Mouse (Mus musculus) forebrain, embryonic 10.5 days (tissue): ENCODE results near the gene Olfr643. TPM values are rescaled to one million over a fixed set of nuclear protein-coding genes. Genes with fewer than 3 reads are reported as not detected.

Experiments
- DNase-seq: peaks from one replicate; pipeline ENCODE4 v3.0.0-alpha.2; 2017; ENCODE audit warnings: low spot score; ENCODE audit errors: extremely low spot score
- H3K27ac ChIP-seq: fragments of 300-500 bp; sonication (generic); 2 replicates; pipeline ENCODE4 v1.5.1; 2016; ENCODE audit warnings: mild to moderate bottlenecking
- H3K27me3 ChIP-seq: fragments of 300-500 bp; sonication (generic); 2 replicates; pipeline ENCODE4 v1.6.1; 2016; ENCODE audit warnings: mild to moderate bottlenecking; ENCODE audit not compliant: poor library complexity, severe bottlenecking
- H3K36me3 ChIP-seq: fragments of 300-500 bp; sonication (generic); replicated peaks from 2 replicates; pipeline ENCODE4 v1.6.1; 2016; ENCODE audit warnings: mild to moderate bottlenecking, moderate library complexity
- H3K4me1 ChIP-seq: fragments of 300-500 bp; sonication (generic); 2 replicates; pipeline ENCODE4 v1.6.1; 2016
- H3K4me3 ChIP-seq: fragments of 300-500 bp; sonication (generic); 2 replicates; pipeline ENCODE4 v1.5.1; 2016; ENCODE audit warnings: mild to moderate bottlenecking, moderate library complexity
- H3K9me3 ChIP-seq: fragments of 300-500 bp; sonication (generic); 2 replicates; pipeline ENCODE4 v1.6.1; 2016; ENCODE audit warnings: mild to moderate bottlenecking, moderate library complexity
- WGBS: fragments of 180-500 bp; shearing (Covaris S2); methylation state at CpG from one replicate; pipeline ENCODE4 v1.1.7; 2016; 5-methylcytosine and 5-hydroxymethylcytosine counted together
- polyA plus RNA-seq: library from polyadenylated mRNA; unstranded; fragments of >200 nt; fragmentation: Nextera tagmentation; extraction: Ambion mirVana; gene quantifications from 2 replicates; pipeline ENCODE4 v1.2.1, GENCODE M21; 2016

The Olfr643 gene
- polyA plus RNA-seq, 1 experiment from 2014 or later, result not detected

DNA sequence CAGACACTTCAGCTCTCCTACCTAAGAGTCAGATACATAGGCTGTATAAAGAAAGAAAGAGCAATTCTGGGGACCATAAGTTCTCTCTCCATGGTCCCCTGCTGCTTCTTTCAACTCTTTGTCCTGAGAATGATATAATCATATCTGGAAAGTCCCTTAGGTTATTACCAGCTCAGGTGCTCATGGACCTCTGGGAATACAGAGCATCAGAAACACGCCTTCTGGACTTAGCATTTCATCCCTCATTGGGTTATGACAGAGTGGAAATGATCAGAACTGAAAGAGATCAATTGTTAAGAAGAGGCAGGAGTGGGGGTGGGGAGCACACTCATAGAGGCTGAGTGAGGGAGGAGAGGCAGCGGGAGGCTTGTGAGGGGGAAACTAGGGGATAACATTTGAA is 65.4 kb downstream of the Olfr643 start, which contains the start of gene Olfr644:
Gene Olfr644, minus strand, starts transcription at position 101 of the 400 bp plus-strand sequence.
- Histone ChIP-seq H3K9me3 (no peaks in the 10 kb centered on the region), H3K36me3 (no peaks in the 10 kb centered on the region), H3K27ac (no peak within 1 kb of the TSS), H3K4me3 (no peak within 1 kb of the TSS), H3K27me3 (no peaks in the 10 kb centered on the region), H3K4me1 (no peaks in the 10 kb centered on the region)
- WGBS, result 79% methylated on average over 2 of the region's 2 CpGs
- DNase-seq, result no peak

DNA sequence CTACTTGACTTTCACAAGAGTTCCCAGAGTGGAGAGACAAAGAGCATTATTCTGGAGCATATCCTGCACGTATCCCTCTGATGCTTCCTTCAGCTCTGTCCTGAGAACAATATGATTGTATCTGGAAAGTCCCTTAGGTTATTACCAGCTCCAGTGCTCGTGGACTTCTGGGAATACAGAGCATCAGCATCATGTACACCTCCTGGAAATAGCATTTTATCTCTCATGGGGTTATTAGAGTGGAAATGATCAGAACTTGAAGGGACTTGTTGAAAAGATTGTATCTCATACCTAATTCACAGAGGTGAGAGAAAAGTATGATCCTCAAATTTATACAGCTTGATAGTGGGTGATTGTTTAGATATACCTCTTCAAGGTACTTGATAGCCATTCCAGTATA is 75.9 kb downstream of the Olfr643 start, which contains the start of gene 4930516K23Rik:
Gene 4930516K23Rik, minus strand, starts transcription at position 101 of the 400 bp plus-strand sequence.
- Histone ChIP-seq H3K36me3 (no peaks in the 10 kb centered on the region), H3K9me3 (no peaks in the 10 kb centered on the region), H3K4me1 (no peaks in the 10 kb centered on the region), H3K27me3 (no peaks in the 10 kb centered on the region), H3K27ac (no peak within 1 kb of the TSS), H3K4me3 (no peak within 1 kb of the TSS)
- no peak for DNase-seq
- WGBS, result 74% methylated on average over 2 of the region's 2 CpGs

DNA sequence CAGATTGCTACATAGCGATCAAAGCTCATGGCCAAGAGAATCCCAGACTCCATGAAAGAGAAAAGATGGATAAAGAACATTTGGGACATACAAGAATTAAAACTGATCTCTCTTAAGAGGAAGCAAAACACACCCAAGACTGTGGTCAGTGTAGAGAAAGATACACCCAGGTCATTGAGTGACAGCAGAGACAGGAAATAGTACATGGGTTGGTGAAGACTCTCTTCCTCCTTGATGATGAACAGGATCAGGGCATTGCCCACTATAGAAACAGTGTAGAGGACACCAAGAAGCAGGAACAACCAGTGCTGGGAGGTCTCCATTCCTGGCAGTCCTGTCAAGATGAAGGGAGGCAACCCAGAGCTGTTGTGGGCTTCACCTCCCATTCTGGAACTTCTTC is 78.0 kb downstream of the Olfr643 start:
- Histone ChIP-seq H3K4me3 (no peak overlapping the region), H3K27ac (no peak overlapping the region), H3K4me1 (no peaks in the 10 kb centered on the region), H3K36me3 (no peaks in the 10 kb centered on the region), H3K9me3 (no peaks in the 10 kb centered on the region), H3K27me3 (no peaks in the 10 kb centered on the region)
- WGBS, result 86% methylated on average over 1 of the region's 1 CpGs
- no peak for DNase-seq

DNA sequence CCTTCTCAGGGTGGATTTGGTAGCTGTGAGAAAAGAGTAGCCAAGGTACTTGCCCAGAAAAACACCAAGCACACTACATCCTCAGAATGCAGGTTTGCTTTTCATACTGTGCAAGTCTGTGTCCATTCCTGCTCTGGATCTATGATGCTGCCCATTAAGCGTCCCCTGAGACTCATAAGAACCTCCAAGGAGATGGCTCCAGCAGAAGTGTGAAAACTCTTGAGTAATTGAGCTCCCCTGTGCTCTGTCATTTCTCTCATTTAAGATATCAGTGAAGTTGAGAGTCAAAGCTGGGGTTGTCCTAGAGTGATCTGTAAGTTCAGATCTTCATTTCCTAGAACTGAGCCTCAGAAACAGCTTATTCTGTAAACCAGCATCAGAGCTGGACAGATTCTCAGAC is 84.6 kb downstream of the Olfr643 start, which contains the start of gene Olfr642:
Gene Olfr642, minus strand, starts transcription at position 101 of the 400 bp plus-strand sequence.
- DNase-seq, result no peak
- Histone ChIP-seq H3K27ac (no peak within 1 kb of the TSS), H3K9me3 (no peaks in the 10 kb centered on the region), H3K36me3 (no peaks in the 10 kb centered on the region), H3K27me3 (no peaks in the 10 kb centered on the region), H3K4me3 (no peak within 1 kb of the TSS), H3K4me1 (no peaks in the 10 kb centered on the region)
- 71% methylated on average over 1 of the region's 1 CpGs for whole genome bisulfite sequencing

DNA sequence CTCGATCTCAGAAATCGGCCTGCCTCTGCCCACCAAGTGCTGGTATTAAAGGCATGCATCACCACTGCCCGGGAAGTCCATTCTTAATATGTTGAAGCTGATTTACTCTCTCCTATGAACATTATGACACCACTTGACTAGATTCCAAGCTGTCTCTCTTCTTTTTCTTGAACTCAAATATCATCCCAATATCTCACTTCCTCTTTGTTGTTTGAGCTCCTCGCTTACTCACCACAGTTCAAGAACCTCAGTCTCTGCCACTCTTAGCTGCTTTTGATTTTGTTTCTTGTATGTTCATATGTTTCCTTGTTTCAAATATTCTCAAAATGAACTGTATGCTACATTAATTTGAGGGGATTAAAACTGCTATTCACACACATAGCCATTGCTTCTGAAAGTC is 86.5 kb downstream of the Olfr643 start:
- no peak overlapping the region for H3K27ac ChIP-seq
- WGBS, result 87% methylated on average over 4 of the region's 4 CpGs
- H3K27me3 ChIP-seq, result no peaks in the 10 kb centered on the region
- H3K4me1 ChIP-seq, result no peaks in the 10 kb centered on the region
- H3K36me3 ChIP-seq, result no peaks in the 10 kb centered on the region
- DNase-seq, result no peak
- no peaks in the 10 kb centered on the region for H3K9me3 ChIP-seq
- H3K4me3 ChIP-seq, result no peak overlapping the region

DNA sequence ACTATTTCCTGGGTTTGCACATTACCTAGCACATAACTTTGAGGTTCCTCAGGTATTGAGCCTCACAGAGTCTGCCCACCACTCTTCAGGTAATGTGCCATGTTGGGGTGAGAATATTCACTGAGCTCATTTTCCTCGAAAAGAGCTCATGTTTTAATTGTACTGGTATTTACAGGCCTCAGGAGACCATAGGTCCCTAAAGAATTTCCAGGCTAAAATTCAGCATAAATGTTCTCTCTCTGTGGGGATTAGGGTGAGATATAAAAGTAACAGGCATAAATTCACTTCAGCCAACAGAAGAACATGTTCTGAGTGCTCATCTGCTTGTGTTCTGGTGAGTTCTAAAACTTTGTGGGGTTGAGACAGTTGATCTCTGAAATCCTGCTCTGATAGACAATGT is 102.1 kb downstream of the Olfr643 start, which contains the start of gene Olfr641:
Gene Olfr641, plus strand, starts transcription at position 301 of the 400 bp plus-strand sequence.
- Histone ChIP-seq H3K4me1 (no peaks in the 10 kb centered on the region), H3K27me3 (no peaks in the 10 kb centered on the region), H3K36me3 (no peaks in the 10 kb centered on the region), H3K27ac (no peak within 1 kb of the TSS), H3K9me3 (no peaks in the 10 kb centered on the region), H3K4me3 (no peak within 1 kb of the TSS)
- no peak for DNase-seq
- WGBS, result 81% methylated on average over 1 of the region's 1 CpGs

DNA sequence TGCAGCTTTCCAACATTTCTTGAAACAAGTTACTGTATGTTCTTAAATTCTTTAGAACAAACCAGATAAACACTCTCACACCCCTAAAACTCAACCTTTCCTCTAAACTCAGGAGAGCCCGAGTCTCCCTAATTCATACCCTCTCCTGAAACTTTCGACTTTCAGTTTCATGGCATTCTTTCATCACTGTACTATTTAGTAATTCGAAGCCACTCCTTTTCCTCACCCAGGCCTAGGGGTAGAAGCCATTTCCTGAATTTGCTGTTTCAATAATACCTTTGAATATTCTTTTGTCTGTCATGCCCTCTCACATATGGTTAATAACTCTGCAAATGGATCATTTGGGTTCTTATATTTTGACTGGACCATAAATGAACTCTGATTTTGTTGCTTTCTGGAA is 110.2 kb downstream of the Olfr643 start:
- no peaks in the 10 kb centered on the region for H3K36me3 ChIP-seq
- no peak overlapping the region for H3K4me3 ChIP-seq
- WGBS, result 85% methylated on average over 3 of the region's 3 CpGs

DNA sequence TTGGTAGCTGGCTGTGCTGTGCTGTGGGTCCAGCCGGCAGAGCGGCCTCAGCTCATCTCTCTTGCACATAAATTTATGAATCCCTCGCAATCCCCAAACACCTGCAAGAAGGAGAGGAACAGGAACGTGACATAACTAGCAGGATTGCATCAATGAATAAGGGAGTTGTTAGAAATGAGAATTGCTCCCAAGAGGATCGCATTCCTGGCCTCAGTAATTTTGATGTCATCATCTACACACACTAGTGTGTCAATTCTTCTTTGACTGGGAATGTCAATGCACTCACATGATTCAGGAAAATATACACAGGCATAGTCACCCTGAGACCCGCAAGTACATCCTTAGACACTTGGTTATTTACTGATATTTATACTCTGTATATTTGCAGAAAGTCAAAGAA is 111.7 kb downstream of the Olfr643 start, which contains the start of gene Olfr640:
Gene Olfr640, minus strand, starts transcription at position 101 of the 400 bp plus-strand sequence.
- Histone ChIP-seq H3K27ac (no peak within 1 kb of the TSS), H3K4me3 (no peak within 1 kb of the TSS), H3K4me1 (no peaks in the 10 kb centered on the region), H3K36me3 (no peaks in the 10 kb centered on the region), H3K27me3 (no peaks in the 10 kb centered on the region), H3K9me3 (no peaks in the 10 kb centered on the region)
- WGBS, result 86% methylated on average over 6 of the region's 6 CpGs
- DNase-seq, result no peak

More for the DNA sequence above, 110.2 kb downstream of the Olfr643 start:
- Histone ChIP-seq H3K4me1 (no peaks in the 10 kb centered on the region), H3K27ac (no peak overlapping the region), H3K9me3 (no peaks in the 10 kb centered on the region), H3K27me3 (no peaks in the 10 kb centered on the region)
- DNase-seq, result no peak

DNA sequence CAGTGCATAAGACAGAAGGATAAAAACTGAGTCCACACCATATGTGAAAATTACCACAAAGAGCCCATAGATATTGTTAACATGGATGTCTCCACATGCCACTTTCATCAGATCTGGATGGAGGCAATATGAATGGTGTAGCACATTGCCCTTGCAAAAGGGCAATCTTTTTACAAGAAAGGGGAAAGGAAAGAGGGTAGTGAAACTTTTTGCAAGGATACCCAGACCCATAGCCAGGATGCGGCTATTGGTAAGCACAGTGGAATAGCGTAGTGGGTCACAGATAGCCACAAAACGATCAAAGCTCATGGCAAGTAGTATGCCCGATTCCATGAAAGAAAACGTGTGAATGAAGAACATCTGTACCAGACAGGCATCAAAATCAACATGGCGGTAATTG is 115.6 kb downstream of the Olfr643 start:
- no peaks in the 10 kb centered on the region for H3K9me3 ChIP-seq
- no peaks in the 10 kb centered on the region for H3K36me3 ChIP-seq
- no peak overlapping the region for H3K27ac ChIP-seq
- H3K4me3 ChIP-seq, result no peak overlapping the region
- H3K27me3 ChIP-seq, result no peaks in the 10 kb centered on the region
- DNase-seq, result no peak
- 94% methylated on average over 6 of the region's 6 CpGs for WGBS
- H3K4me1 ChIP-seq, result no peaks in the 10 kb centered on the region

DNA sequence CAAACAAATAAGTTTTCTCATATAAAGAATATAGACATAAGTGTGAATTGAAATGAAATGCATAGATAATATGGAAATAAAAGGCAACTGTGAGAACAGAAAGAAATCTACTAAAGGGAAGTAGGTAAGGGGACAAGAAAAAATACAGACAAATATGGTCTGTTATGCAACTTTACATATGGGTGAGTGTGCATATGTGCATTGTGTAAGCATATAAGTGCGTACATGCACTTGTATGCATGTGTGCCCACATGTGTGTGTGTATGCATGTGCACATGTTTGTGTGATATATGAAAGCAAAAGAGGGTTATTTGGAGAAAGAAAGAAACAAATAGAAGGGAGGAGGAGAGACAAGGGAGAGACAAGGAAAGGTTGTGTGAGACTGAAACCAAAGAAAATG is 118.3 kb downstream of the Olfr643 start:
- no peak overlapping the region for H3K27ac ChIP-seq
- 93% methylated on average over 1 of the region's 1 CpGs for WGBS
- no peak overlapping the region for H3K4me3 ChIP-seq
- no peaks in the 10 kb centered on the region for H3K4me1 ChIP-seq
- no peaks in the 10 kb centered on the region for H3K27me3 ChIP-seq
- DNase-seq, result no peak
- H3K9me3 ChIP-seq, result no peaks in the 10 kb centered on the region
- H3K36me3 ChIP-seq, result no peaks in the 10 kb centered on the region

DNA sequence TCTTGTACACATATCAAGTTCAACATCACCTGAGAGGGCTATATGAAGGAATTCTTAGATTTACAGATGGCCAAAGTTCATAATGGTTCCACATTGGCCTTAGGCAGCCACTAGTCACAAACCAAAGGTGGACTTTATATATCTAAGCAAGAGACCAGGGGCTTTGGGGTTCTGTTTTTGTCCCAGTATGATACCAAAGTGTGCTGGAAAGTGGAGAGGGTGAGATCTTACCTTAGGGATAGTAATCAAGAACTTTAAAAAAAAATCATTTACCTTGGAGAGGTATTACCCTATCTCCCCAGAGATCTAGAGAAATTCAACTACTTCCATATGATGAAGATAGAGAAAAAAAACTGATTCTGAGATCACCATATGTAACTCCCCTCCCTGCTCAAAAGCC is 120.0 kb downstream of the Olfr643 start, which contains the start of gene Olfr639:
Gene Olfr639, minus strand, starts transcription at position 101 of the 400 bp plus-strand sequence.
- Histone ChIP-seq H3K4me1 (no peaks in the 10 kb centered on the region), H3K4me3 (no peak within 1 kb of the TSS), H3K36me3 (no peaks in the 10 kb centered on the region), H3K27ac (no peak within 1 kb of the TSS), H3K9me3 (no peaks in the 10 kb centered on the region), H3K27me3 (no peaks in the 10 kb centered on the region)
- no peak for DNase-seq

DNA sequence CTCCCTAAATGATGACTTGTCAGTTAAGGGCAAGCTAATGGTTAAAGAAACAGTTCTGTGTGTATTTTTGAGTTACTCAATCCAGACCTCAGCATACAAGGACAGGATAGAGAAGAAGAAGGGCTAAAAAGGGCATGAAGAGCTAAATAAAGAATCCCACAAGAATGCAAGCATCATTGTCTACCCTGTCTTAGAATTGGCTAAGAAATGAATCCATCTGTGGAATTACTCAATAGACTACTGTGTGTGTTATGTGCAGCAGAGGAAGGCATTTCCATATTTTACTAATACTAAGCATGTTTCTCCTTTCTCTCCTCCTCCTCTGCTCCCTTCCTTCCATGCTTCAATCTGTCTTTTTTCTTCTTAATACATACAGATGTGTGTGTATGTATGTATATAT is 138.1 kb downstream of the Olfr643 start:
- Histone ChIP-seq H3K27ac (no peak overlapping the region), H3K9me3 (no peaks in the 10 kb centered on the region), H3K4me3 (no peak overlapping the region), H3K36me3 (no peaks in the 10 kb centered on the region), H3K27me3 (no peaks in the 10 kb centered on the region), H3K4me1 (no peaks in the 10 kb centered on the region)
- no peak for DNase-seq

DNA sequence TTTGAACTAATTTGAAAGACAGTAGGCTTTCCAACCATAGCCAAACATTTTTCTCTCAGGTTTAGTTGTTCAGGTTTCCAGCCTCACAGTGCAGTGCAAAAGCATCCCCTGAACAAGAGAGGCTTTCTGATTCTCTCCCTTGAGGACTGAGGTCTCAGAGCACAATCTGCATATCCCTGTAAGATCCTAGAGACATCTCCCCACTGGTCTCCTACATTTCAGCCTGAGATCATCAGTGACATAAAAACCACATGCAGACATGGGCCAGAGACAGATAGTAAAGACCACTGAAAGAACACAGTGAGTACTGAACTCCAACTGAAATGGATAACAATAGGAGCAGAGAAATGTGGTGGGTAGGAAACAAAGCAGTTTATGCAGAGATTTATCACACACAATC is 138.8 kb downstream of the Olfr643 start, which contains the start of gene Olfr638:
Gene Olfr638, plus strand, starts transcription at position 301 of the 400 bp plus-strand sequence.
- DNase-seq, result no peak
- Histone ChIP-seq H3K9me3 (no peaks in the 10 kb centered on the region), H3K36me3 (no peaks in the 10 kb centered on the region), H3K27ac (no peak within 1 kb of the TSS), H3K4me3 (no peak within 1 kb of the TSS), H3K27me3 (no peaks in the 10 kb centered on the region), H3K4me1 (no peaks in the 10 kb centered on the region)

DNA sequence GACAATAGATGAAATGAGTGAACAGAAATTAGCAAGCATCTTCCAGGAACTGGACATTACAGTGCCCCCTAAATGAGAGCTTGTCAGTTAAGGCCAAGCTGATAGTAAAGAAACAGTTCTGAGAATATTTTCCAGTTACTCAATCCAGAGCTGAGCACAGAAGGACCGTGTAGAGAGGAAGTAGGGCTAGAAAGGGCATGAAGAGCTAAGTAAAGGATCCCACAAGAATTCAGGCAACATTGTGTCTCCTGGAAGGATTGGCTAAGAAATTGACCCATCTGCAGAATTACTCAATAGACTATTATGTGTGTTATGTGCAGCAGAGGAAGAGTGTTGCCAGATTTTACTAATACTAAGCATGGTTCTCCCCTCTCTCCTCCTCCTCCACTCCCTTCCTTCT is 165.4 kb downstream of the Olfr643 start:
- Histone ChIP-seq H3K4me1 (no peaks in the 10 kb centered on the region), H3K36me3 (no peaks in the 10 kb centered on the region), H3K27me3 (no peaks in the 10 kb centered on the region), H3K27ac (no peak overlapping the region), H3K4me3 (no peak overlapping the region), H3K9me3 (no peaks in the 10 kb centered on the region)
- 66% methylated on average over 1 of the region's 1 CpGs for WGBS
- no peak for DNase-seq
